Mouse (Mus musculus) spleen, embryonic (tissue): ENCODE data around the gene 4930404N11Rik.

Experiments used
- CTCF ChIA-PET: fragments of 350-600 bp; sonication (Branson Sonifier 250); formaldehyde crosslinking; loops from one replicate; lab custom pipeline; 2022; lab: Charles Lee

The 4930404N11Rik gene

DNA sequence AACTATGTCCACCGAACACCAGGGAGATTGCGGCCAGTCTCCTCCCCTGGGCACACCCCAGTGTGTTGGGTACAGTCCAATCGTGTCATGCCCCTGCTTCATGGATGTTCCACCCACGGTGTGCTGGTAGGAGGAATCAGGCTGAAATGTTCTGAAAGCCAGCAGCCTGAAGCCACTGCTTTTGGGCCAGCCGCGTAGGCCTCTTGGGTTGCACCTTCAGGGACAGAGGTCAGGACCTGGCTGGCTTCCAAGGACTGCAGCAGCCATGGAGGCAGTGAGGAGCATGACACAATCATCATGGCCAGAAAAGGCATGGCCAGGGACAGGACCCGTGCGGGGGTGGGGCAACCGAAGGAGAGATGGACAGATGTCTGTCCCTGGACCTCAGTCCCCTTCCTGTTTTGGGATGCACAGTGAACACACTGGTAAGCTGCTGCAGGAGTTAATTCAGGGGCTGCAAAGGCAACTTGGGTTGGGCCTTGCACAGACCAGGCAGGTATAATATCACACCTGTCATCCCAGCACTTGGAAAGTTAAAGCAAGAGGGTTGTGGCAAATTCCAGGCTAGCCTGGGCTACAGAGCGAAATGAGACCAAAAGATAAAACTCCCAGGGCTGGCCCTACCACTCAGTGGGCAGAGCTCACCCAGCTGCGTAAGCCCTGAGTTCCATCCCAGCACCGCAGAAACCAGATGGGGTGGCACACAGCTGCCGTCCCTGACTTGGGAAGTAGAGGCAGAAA, 46.9 kb downstream of the 4930404N11Rik start:
- CTCF ChIA-PET, result interaction anchor here (0.7 to 2.0 kb wide), 3 partner anchors 14 to 28 kb away, joined by 3 to 23 read pairs (median 5); no protein-coding TSS in a partner anchor

DNA sequence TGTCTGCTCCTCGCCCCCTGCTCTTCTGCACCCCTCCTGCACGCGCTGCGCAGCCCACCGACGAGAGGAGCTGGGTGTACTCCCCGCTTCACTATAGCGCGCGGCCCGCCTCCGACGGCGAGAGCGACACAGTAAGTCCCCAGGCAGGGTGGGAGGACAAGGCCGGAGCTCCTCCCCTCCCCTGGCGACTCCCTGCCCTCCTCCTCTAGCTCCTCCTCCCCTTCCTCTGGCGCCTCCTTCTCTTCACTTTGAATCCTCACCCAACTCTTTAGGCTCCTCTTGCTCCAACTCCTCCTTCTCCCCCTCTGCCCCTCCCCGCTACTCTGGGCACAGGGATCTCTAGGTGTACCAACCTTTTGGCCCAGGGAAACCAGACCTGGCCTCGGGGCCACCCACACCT, 48.3 kb downstream of the 4930404N11Rik start:
- CTCF ChIA-PET, result interaction anchor here (1.2 kb wide), 1 partner anchor 28 kb away, joined by 3 read pairs; no protein-coding TSS in a partner anchor

DNA sequence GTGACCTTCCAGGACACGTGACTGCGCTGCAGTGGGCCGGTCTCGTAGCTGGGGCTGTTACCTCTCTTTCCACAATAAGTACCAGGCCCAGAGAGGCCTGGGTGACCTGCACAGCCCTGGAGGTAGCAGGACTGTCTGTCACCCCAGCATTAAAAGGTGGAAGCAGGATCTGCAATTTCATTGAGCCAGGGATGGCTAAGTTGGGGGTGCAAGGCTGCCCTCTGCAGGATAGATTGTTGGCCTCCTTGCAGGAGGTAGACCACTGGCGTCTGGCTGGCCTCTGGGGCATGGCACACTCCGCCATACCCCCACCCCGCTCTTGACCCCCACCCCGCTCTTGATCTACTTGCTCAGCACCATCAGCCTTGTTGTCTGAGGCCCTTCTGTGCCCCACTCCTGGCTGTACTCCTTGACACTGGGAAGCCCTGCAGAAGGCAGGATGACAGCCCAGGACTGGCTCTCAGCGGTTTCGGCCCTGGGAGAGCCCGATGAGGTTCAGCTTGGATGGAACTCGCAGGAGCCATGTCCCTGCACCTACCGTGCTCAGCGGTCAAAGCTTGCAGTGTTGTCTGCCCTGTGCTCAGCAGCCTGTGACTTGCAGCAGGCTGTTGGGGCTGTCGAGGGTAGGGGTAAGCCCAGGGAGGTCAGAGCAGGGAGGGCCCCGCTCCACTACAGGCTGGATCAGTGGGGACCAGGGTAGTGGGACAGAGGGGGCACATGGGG, 49.1 kb downstream of the 4930404N11Rik start:
- CTCF ChIA-PET, result interaction anchor here (0.5 kb wide), 1 partner anchor 27 kb away, joined by 6 read pairs; no protein-coding TSS in a partner anchor

DNA sequence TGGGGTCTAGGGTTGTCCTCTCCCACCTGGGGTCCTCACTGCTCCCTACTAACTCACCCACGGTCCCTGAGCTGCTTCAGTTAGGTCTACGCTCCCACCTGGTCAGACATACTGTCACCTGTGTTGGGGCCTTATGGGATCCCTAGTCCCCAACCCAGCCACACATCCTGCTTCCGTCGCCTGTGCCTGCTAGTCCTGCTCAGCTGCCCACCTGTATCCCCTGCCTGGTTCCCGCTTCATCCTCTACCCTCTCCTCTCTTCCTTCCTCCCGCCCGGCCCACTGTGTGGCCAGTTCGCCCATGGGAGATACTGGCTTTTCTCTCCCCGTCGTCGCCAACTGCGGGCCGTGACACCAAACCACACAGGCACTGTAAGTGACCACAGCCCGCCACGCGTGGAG, 50.0 kb downstream of the 4930404N11Rik start:
- CTCF ChIA-PET, result no interaction called here

DNA sequence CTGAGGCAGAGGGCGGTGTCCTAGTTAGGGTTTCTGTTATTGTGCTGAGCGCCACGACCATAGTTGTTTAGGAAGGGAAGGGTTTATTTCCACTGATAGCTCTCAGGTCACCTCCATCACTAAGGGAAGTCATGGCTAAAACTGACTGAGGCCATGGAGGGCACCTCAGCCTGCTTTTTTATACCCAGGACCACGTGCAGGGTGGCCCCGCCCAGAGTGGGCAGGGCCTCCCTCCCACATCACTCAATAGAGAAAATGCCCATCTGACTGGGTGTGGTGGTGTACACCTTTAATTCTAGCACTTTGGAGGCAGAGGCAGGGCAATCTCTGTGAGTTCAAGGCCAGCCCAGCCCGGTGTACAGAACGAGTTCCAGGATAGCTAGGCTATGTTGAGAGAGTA, 51.4 kb downstream of the 4930404N11Rik start:
- CTCF ChIA-PET, result no interaction called here

DNA sequence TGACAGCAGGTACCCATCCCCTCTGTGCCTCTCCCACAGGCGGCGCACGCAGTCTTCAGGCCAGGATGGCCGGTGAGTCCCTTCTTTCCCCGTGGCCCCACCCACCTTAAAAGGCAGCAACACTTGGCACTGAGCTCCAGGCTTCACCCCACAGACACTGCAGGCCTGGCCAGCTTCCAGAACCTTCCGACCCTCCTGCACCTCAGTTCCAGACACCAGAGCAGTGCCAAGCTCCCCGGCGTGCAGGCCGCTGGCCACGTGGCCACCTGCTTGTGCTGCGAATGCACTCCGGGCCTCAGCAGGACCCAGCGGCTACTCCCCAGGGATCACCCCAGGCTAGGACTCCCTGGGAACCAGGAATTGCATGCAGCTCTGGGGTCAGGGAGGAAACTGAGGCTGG, 52.0 kb downstream of the 4930404N11Rik start:
- CTCF ChIA-PET, result interaction anchor here (0.6 kb wide), 1 partner anchor 1588 kb away, joined by 3 read pairs; no protein-coding TSS in a partner anchor
